Mouse (Mus musculus): Measurements from ENCODE around the gene Cabp1. TPM values are rescaled to one million over a fixed set of nuclear protein-coding genes. Genes with fewer than 3 reads are reported as not detected.
"Not testable (repeated sequence)": the region's sequence is repeated elsewhere in the genome, so short reads cannot be mapped to it uniquely, and the experiment has no call there.

Cabp1 gene
- total RNA-seq, 2 experiments from 2014 or later: 124 to 129 TPM

DNA sequence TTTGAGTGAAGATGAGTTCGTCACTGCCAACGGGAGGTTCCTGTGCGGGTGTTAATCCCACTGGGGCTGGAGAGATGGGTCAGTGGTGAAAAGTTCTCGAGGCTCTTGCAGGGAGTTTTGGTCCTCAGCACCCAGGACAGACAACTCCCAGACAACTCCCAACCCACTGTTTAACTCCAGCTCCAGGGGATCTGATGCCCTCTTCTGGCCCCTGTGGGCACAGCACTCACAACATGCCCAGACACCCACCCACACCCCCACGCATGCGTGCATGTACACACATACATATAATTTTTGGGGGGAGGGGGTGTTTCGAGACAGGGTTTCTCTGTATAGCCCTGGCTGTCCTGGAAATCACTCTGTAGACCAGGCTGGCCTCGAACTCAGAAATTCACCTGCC is 30.6 kb downstream of the Cabp1 start:
- peak; percentile 78 for TF ChIP-seq CTCF (conservative IDR thresholded peaks at IDR 0.05)
- DNase-seq (ENCODE audit: low spot score in 2 of 2): peak; percentile 64 to 65
- Histone ChIP-seq H3K27ac (no peak overlapping the region), H3K4me3 (no peak overlapping the region)

DNA sequence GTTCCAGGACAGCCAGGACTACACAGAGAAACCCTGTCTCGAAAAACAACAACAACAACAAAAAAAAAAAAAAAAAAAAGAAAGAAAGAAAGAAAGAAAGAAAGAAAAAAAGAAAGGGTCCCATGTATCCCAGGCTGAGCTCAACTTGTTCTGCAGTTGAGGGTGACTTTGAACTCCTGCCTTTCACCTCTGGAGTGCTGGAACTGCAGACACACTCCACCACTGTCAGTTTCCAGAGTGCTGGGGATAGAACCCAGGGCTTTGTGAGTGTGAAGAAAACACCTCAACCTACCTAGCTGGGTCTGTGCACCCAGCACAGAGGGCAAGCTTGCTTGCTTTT is 32.3 kb downstream of the Cabp1 start:
- not testable (repeated sequence) for DNase-seq (ENCODE audit: low spot score in 2 of 2); H3K27ac ChIP-seq; H3K4me3 ChIP-seq

DNA sequence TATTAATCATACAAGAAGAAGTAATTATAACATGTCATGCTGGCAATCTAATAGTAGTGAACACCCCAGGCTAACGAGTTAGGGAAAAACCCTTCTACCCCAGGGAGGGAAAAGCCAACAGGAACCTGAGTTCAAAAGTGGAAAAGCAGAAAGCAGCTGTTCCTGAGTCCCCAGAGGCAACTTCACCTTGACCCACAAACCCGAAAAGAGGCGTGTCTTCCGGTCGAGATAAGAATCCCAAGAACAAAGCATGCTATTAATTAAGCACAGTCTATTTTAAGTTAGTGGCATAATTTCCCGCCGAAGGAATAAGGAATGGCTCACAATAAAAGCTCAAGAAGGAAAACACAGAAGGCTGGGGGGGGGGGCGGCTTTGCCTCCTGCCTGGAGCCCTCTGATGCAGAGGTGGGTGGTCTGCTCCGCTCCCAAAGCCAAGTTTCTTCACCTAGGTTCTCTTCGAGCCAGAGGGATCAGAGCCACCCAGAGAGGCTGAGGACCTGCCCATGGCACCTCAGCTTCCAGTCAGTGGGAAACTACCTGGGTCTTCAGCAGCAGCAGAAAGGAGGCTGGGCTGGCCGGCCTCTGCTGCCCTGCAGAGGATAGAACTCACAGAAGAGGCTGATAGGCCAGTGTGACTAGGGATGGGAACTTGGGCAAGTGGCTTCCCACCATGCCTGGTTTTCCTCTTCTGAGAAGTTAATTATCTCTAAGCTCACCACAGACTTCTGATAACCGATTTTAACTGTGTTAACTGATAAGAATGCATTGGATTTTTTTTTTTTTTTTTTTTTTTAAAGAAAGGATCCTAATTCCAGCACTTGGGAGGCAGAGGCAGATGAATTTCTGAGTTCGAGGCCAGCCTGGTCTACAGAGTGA is 32.9 kb downstream of the Cabp1 start:
- no peak overlapping the region for H3K4me3 ChIP-seq
- H3K27ac ChIP-seq: peak overlapping the region; percentile 51; the same call in 1 of the 2 replicates
- no peak for TF ChIP-seq CTCF (conservative IDR thresholded peaks at IDR 0.05)
- DNase-seq (ENCODE audit: low spot score in 2 of 2): no peak

DNA sequence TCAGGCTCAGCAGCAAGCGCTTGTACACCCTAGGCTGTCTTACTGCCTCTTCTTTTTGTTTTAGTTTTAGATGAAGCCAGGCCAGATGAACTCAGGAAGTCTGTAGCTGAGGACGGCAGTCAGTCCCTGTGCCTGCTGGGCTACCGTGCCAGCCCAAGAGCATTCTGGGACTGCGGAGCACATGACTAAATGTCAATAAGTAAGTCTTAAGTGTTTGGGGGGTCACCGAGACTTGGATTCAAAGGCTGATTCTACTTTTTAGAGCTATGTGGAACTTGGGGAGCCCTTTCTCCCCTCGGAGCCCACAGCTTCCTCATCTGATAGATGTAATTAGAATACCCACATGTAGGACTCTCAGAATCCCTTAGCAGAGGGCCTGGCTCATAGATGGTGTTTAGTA is 33.5 kb downstream of the Cabp1 start:
- no peak overlapping the region for H3K4me3 ChIP-seq
- TF ChIP-seq CTCF (conservative IDR thresholded peaks at IDR 0.05): no peak

DNA sequence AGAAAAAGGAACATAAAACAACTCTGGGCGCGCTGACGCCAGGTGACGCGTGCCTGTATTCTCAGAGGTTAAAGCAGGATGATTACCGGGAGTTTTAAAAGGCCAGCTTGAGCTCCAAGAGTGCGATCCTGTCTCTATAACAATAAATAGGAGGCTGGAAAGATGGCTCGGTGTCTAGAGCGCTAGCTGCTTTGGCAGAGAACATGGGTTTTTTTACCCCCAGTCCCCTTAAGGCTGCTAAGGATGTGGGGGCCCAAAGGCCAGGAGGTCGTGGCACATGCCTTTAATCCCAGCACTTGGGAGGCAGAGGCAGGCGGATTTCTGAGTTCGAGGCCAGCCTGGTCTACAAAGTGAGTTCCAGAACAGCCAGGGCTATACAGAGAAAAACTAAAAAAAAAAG is 35.0 kb downstream of the Cabp1 start:
- Histone ChIP-seq H3K4me3 (peak overlapping the region; percentile 86), H3K27ac (peak overlapping the region; percentile 98)
- no peak for TF ChIP-seq CTCF (conservative IDR thresholded peaks at IDR 0.05)
- DNase-seq (ENCODE audit: low spot score in 2 of 2): no peak

More for the DNA sequence above, 33.5 kb downstream of the Cabp1 start:
- H3K27ac ChIP-seq: peak overlapping the region; percentile 51; the same call in 1 of the 2 replicates
- no peak for DNase-seq (ENCODE audit: low spot score in 2 of 2)

DNA sequence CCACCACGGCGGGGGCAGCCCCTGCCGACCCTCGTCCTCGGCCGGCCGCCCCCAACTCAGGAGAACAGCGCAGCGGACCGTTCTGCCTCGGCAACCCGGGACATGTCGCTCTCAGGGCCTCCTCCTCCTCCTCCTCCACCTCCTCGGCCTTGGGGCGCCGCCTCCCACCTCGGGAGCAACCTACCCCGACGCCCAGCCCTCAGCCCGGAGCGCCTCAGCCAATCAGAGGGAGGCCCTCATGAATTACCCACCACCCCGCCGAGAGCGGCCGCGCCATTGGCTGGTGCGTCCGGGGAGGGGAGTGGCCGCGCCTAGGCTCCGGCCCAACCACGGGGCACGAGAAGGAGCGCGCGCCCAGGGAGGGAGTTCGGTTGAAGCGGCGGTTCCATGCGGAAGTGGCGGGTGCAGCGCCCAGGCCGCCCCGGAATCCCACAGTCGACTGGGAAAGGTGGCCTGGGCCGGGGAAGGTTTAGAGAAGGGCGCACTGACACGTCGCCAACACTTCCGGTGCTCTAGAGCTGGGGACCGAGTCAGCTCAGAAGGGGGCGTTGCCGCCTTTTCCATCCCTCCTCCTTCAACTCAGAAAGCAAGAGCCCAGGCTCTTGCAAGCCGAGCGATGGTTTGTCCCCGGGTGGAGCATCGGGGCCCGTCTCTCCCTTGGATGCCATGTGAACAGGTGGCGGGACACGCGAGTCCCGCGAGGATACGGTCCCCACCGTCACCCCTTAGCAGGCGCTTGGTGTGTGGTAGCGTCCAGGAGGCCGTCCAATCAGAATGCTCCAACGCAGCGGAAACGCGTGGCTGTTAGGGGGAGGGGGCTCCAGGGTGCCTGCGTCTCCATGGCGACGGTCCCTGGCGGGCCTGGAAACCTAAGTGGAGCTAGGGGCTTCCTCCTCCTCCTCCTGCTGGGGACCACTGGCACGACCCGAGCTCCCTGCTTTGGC is 35.9 kb downstream of the Cabp1 start, which contains the start of gene Mlec:
Gene Mlec (minus strand): TSS at position 140 of the 944 bp plus-strand sequence.
- Histone ChIP-seq H3K27ac (peak within 1 kb of the TSS; percentile 98), H3K4me3 (peak within 1 kb of the TSS; percentile 86)
- DNase-seq (ENCODE audit: low spot score in 2 of 2): peak; percentile 99
- TF ChIP-seq CTCF (conservative IDR thresholded peaks at IDR 0.05): peak; percentile 36

DNA sequence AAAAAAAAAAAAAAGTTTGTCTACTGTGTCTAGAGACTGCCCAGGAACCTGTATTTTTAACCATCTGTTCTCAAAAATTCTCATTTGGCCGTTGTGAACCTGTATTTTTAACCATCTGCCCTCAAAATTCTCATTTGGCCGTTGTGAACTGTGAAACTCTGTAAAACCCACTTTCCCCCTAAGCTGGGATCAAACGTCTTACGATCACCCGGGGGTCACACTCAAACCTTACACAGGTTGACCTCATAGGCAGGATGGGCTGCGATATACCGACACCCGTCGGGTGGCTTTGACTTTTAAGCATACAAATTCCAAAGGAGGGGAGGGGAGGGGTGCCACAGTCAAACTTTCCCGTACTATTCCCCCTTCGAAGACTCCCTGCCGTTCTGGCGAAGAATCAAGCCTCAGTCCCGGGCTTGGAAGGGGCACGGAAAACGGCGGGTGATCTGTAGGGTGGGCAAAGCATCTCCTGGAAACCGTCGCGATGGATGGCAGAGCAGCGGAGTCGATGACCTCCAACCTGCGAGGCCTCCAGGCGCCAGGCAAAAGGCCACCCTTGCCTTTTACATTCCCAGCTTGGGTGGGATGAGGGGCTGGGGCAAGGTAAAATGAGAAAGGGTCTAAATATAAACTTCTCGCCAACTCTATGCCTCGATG is 37.1 kb downstream of the Cabp1 start:
- H3K27ac ChIP-seq: peak overlapping the region; percentile 98
- no peak for TF ChIP-seq CTCF (conservative IDR thresholded peaks at IDR 0.05)
- peak overlapping the region; percentile 86 for H3K4me3 ChIP-seq
- no peak for DNase-seq (ENCODE audit: low spot score in 2 of 2)

DNA sequence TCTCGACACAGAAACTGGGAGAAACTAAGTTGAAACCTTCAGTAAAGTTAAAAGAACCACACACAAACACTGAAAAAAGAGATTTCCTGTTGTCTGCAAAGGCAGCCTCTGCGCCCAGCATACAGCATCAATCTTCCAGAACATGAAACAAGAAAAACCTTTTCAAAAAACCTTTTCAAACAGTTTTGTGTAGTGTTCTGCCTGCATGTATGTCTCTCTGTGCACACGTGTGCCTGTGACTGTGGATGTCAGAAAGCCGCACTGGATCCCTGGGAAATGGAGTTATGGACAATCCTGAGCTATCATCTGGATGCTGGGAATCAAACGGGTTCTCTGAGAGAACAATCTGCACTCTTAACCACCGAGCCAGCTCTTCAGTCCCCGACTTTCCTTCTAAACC is 37.8 kb downstream of the Cabp1 start:
- Histone ChIP-seq H3K27ac (peak overlapping the region; percentile 55; the same call in 1 of the 2 replicates), H3K4me3 (peak overlapping the region; percentile 30)
- no peak for TF ChIP-seq CTCF (conservative IDR thresholded peaks at IDR 0.05)
- DNase-seq (ENCODE audit: low spot score in 2 of 2): no peak

DNA sequence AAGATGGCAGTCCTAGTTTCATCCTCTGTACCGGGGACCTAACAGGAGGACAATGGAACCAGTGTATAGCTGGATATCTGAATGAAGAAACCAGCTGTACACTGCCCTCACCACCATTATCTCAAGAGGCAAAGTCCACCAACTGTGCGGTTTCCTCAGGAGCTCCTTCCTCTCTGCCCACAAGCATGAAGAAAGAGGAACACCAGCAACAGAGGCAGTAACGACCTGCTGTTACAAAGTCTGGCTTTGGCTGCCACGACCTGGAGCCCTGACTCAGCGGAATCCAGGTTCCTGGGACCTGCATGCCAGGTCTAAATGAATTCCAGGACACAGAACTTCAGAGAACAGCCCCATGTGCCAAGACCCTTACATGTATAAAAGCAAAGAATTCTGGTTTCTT is 38.4 kb downstream of the Cabp1 start:
- Histone ChIP-seq H3K4me3 (peak overlapping the region; percentile 30), H3K27ac (peak overlapping the region; percentile 55; the same call in 1 of the 2 replicates)
- no peak for DNase-seq (ENCODE audit: low spot score in 2 of 2)
- TF ChIP-seq CTCF (conservative IDR thresholded peaks at IDR 0.05): no peak

DNA sequence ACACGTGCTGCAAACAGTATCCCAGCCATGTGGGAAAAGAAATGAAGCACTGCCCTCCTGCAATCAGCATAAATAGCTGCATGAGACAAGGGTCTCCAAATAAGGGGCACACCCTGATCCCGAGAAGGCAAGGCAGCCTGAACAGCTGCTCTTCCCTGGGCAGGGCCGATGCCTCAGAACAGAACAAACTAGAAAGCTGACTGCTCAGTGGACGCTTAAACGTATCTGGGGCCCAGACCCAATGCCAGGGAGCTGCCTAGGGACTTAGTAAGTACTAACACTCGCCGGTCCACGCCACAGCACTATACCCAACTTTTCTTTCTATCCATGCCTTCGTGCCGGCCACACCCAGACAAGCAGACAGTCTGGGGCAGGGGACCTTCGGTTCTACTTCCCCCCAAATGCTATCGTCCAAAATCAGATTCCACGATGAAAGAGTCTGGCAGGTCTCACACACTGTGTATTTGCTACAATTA is 39.0 kb downstream of the Cabp1 start:
- TF ChIP-seq CTCF (conservative IDR thresholded peaks at IDR 0.05): no peak
- H3K27ac ChIP-seq: 0 out of 2 replicates have a peak overlapping the region, but pooled peaks have one; percentile 43
- no peak for DNase-seq (ENCODE audit: low spot score in 2 of 2)
- H3K4me3 ChIP-seq: peak overlapping the region; percentile 24; the same call in 1 of the 2 replicates

DNA sequence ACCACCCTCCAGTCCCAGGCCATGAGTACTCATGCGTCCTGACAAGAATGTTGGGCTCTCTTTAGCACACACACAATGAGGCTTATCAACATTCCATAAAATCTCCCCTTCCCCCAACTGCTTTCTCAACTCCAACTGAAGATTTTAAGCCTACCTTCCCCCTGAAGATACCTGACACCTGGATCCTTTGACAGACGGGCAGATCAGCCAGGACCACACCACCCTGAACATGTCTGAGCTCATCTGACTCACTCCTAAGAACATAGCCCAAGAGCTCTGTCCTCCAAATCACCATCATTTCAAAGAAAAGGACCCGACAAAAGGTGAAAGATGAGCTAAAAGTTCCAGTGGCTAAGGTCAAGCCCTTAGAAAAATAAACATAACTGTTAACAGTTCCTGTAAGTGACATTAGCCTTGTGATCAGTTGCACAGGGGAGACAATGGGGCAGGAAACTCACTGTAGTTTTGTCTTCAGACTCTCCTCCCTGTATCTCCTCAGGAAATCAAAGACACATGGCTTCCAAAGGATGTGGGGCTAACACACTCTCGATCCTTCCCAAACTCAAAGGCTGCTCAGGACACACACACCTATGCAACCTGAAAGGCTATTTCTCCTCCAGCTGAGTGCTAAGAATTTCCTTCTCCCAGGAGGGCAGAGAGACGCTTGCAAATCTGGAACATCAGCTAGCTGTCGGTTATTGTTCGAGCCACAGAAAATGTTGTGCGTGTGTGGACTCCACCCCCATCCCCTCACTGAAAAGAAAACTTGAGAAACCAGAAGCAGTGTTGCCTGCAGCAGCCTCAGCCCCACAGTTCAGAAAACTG is 41.8 kb downstream of the Cabp1 start:
- Histone ChIP-seq H3K4me3 (no peak overlapping the region), H3K27ac (no peak overlapping the region; the same call in 1 of the 2 replicates)
- no peak for TF ChIP-seq CTCF (conservative IDR thresholded peaks at IDR 0.05)
- no peak for DNase-seq (ENCODE audit: low spot score in 2 of 2)
